Mouse (Mus musculus): ENCODE data around the gene Speg. TPM values are rescaled to one million over a fixed set of nuclear protein-coding genes. Genes with fewer than 3 reads are reported as not detected.

The Speg gene
- polyA plus RNA-seq (2012; ENCODE audit: low replicate concordance): 3.2 and 3.5 TPM in 2 replicates

DNA sequence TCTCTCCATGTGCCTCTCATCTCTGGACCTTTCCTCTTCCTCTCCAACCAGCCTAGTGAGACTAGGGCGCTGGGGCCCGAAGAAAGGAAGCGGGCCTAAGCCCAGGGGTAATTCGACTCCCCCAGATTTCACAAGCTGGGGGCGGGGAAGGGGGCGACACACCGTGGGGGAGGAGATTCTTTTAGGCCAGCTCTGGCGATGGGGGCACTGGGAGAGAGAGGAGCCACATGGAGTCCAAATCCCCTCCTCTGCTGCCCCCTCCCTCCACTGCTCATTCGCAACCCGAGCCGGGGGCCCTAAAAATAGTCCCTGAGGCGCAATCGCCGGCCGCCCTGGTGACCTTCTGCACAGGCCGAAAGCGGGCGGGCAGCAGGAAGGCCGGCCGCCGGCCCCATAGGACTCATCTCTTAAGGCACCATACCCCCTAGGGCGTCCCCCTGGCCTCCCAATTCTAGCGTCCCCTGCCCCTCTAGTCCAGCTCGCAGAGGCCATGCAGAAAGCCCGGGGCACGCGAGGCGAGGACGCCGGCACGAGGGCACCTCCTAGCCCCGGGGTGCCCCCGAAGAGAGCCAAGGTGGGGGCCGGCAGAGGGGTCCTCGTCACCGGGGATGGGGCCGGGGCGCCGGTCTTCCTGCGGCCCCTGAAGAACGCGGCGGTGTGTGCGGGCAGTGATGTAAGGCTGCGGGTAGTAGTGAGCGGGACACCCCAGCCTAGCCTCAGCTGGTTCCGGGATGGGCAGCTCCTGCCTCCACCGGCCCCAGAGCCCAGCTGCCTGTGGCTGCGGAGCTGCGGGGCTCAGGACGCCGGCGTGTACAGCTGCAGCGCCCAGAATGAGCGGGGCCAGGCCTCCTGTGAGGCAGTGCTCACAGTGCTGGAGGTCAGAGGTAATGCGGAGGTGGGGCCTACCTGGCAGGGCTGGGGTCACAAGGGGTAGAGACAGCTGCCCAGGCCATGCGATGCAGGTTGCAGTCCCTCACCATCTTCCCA lies at the start of gene Speg:
Gene Speg (plus strand): TSS at position 348 of the 987 bp plus-strand sequence.

DNA sequence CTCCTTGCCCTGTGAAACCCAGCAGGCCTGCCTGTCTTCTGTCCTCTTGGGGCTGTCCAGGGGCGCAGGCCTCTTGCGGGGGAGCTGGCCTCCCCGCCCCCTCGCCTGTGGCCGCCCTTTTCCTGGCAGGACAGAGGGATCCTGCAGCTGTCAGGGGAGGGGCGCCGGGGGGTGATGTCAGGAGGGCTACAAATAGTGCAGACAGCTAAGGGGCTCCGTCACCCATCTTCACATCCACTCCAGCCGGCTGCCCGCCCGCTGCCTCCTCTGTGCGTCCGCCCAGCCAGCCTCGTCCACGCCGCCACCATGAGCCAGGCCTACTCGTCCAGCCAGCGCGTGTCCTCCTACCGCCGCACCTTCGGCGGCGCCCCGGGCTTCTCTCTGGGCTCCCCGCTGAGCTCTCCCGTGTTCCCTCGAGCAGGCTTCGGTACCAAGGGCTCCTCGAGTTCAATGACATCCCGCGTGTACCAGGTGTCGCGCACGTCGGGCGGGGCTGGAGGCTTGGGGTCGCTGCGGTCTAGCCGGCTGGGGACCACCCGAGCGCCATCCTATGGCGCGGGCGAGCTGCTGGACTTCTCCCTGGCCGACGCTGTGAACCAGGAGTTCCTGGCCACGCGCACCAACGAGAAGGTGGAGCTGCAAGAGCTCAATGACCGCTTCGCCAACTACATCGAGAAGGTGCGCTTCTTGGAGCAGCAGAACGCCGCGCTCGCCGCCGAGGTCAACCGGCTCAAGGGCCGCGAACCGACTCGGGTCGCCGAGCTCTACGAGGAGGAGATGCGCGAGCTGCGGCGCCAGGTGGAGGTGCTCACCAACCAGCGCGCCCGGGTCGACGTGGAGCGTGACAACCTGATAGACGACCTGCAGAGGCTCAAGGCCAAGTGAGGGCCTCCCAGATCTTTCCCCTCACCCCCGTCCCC lies 14.7 kb upstream of the Speg start, which contains the start of gene Des:
Gene Des (plus strand): TSS at position 218 of the 920 bp plus-strand sequence.

DNA sequence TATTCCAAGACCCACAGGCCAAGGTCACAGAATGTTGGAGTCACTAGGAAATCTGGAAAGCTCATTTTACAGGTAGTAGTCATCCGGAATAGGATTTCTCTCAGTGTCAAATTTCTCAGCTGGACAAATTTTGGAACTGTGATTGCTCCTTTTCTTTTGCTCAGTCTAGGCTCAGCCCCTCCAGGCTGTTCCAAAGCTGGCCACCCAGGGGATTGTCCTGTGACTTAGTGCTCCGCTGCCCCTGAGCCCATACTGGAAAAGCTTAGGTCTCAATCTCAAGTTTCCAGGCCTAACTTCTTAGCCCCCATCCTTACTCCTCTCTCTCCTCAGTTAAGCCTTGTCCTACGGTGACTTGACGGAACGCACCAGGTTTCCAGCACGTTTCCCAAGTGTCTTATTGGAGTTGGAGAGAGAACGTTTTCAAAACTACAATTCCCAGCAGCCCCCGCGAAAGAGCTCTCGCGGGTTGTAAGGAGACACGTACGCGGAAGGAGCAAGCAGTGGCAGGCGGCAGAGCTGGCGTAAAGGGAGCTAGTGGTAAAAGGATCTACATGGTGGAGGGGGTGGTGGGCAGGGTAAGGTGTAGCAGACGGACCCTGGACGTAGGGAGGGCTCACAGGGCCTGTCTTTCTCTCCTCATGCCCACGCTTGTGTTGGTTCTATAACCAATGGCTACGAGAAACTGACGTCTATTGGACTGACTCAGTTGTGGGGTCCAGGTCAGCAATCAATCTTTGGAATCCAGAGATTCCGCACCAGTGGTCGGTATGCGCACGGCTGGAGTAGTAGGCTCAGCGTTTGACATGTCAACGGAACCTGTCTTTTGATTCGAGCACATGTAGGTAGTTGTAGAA lies 60.6 kb downstream of the Speg start, which contains the start of gene Gmppa:
Gene Gmppa (plus strand): TSS at position 456 of the 854 bp plus-strand sequence.

DNA sequence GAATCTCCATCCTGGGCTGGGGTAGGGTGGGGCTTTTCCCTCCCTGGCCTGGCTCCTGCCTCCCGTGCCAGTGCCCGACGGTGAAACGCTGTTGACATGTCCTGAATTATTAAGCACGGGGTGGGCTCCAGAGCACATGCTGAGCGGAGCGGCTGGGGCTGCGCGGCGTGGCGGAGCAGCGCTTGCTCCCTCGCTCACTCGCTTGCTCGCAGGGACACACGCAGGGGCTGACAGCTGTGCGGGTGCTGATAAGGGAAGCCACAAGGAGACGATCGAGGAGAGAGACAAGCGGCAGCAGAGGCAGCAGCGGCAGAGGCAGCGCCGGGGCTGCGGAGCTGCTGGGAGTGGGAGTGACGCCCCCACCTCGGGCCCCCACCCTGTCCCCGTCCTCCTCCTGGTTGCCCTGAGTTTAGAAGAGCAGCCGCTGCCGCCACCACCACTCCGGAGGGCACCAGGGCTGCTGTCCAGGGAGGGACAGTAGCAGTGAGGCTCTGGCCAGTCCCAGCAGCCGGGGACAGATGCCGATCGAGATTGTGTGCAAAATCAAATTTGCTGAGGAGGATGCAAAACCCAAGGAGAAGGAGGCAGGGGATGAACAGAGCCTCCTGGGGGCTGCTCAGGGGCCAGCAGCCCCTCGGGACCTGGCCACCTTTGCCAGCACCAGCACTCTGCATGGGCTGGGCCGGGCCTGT lies 75.4 kb downstream of the Speg start, which contains the start of gene Asic4:
Gene Asic4 (plus strand): TSS at position 123 of the 692 bp plus-strand sequence.

DNA sequence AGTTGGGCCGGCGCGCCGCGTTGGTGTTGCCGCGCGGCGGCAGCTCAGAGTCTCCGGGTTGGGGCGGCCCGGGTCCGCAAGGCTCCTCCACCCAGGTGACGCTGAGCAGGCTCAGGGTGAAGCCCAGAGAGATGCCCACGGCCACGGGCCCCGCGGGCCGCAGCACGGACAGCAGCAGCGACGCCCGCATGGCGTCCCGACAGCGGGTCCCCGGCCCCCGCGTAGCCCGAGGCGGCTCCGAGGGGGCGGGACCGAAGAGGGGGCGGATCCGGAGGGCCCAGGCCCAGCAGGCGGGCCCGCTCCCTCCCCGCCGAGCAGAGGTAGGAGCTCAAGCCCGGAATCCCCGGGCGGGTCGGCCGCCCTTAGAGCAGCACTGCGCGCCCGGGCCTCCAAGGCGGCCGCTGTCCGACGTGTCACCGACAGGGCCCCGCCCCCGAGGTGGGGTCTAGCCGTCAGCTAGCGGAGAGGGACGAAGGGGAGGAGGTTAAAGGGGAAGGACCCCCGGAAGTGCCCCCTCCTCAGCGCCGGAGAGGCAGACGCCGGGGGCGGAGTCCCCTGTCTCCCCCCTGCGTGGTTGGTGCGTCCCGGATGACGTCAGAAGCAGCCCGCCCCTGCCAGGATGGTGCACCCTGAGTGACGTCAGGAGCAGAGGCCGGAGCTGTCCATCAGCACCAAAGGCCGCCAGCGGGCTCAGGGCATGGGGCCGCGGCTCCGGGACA lies 104.0 kb downstream of the Speg start, which contains the start of the genes Chpf and Tmem198:
Gene Chpf (minus strand): TSS at position 392 of the 719 bp plus-strand sequence.
Gene Tmem198 (plus strand): TSS at position 617 of the 719 bp plus-strand sequence.

Other genes with a start within 250 kb of the Speg start
- 0.35 and 0.43 TPM in 2 replicates for gene Slc23a3, start 241.4 kb upstream of the Speg start, polyA plus RNA-seq (2012; ENCODE audit: low replicate concordance)
- 55.2 and 79.2 TPM in 2 replicates for gene Cnppd1, start 232.6 kb upstream of the Speg start, polyA plus RNA-seq (2012; ENCODE audit: low replicate concordance)
- 148 and 169 TPM in 2 replicates for gene Retreg2, start 232.5 kb upstream of the Speg start, polyA plus RNA-seq (2012; ENCODE audit: low replicate concordance)
- gene Zfand2b, start 206.7 kb upstream of the Speg start, polyA plus RNA-seq (2012; ENCODE audit: low replicate concordance): 20.5 and 24.1 TPM in 2 replicates
- gene Abcb6, start 194.9 kb upstream of the Speg start, polyA plus RNA-seq (2012; ENCODE audit: low replicate concordance): 29.7 and 58.5 TPM in 2 replicates
- 3.7 and 10.1 TPM in 2 replicates for gene Ankzf1, start 183.1 kb upstream of the Speg start, polyA plus RNA-seq (2012; ENCODE audit: low replicate concordance)
- gene Atg9a, start 183.1 kb upstream of the Speg start, polyA plus RNA-seq (2012; ENCODE audit: low replicate concordance): 80.9 and 89.6 TPM in 2 replicates
- gene Glb1l, start 164.5 kb upstream of the Speg start, polyA plus RNA-seq (2012; ENCODE audit: low replicate concordance): 0.52 and 0.63 TPM in 2 replicates
- 138 and 154 TPM in 2 replicates for gene Stk16, start 164.5 kb upstream of the Speg start, polyA plus RNA-seq (2012; ENCODE audit: low replicate concordance)
- 25.8 and 166 TPM in 2 replicates for gene Tuba4a, start 155.4 kb upstream of the Speg start, polyA plus RNA-seq (2012; ENCODE audit: low replicate concordance)
- gene A630095N17Rik, start 143.2 kb upstream of the Speg start, polyA plus RNA-seq (2012; ENCODE audit: low replicate concordance): not detected in 2 replicates
- gene Dnajb2, start 138.9 kb upstream of the Speg start, polyA plus RNA-seq (2012; ENCODE audit: low replicate concordance): 27.3 and 57.8 TPM in 2 replicates
- 0.21 and 0.60 TPM in 2 replicates for gene Ptprn, start 110.8 kb upstream of the Speg start, polyA plus RNA-seq (2012; ENCODE audit: low replicate concordance)
- gene Resp18, start 96.9 kb upstream of the Speg start, polyA plus RNA-seq (2012; ENCODE audit: low replicate concordance): not detected in 2 replicates
- gene Dnpep, start 57.3 kb upstream of the Speg start, polyA plus RNA-seq (2012; ENCODE audit: low replicate concordance): 26.7 and 71.9 TPM in 2 replicates
- 3.6 and 7.7 TPM in 2 replicates for gene Des, start 15.0 kb upstream of the Speg start, polyA plus RNA-seq (2012; ENCODE audit: low replicate concordance)
- 103 and 189 TPM in 2 replicates for gene Gmppa, start 60.6 kb downstream of the Speg start, polyA plus RNA-seq (2012; ENCODE audit: low replicate concordance)
- 0.25 TPM in 1 of 2 replicates, not detected in the other for gene Asic4, start 75.1 kb downstream of the Speg start, polyA plus RNA-seq (2012; ENCODE audit: low replicate concordance)
- gene Chpf, start 104.0 kb downstream of the Speg start, polyA plus RNA-seq (2012; ENCODE audit: low replicate concordance): 39.4 and 46.1 TPM in 2 replicates
- 1.3 and 5.1 TPM in 2 replicates for gene Tmem198, start 104.2 kb downstream of the Speg start, polyA plus RNA-seq (2012; ENCODE audit: low replicate concordance)
- gene Obsl1, start 131.2 kb downstream of the Speg start, polyA plus RNA-seq (2012; ENCODE audit: low replicate concordance): 0.25 and 0.72 TPM in 2 replicates
- 0.16 TPM in 1 of 2 replicates, not detected in the other for gene Inha, start 131.8 kb downstream of the Speg start, polyA plus RNA-seq (2012; ENCODE audit: low replicate concordance)
- 57.1 and 87.0 TPM in 2 replicates for gene Stk11ip, start 146.2 kb downstream of the Speg start, polyA plus RNA-seq (2012; ENCODE audit: low replicate concordance)
- 0.60 and 0.76 TPM in 2 replicates for gene Slc4a3, start 171.0 kb downstream of the Speg start, polyA plus RNA-seq (2012; ENCODE audit: low replicate concordance)